Mouse (Mus musculus) R1 (cell line): Measurements from ENCODE around the gene Plch2.

Experiments
- DNase-seq: peaks from one replicate; pipeline ENCODE4 v3.0.0-alpha.2; 2018; ENCODE audit warnings: low read depth, low spot score

Plch2 gene

GRCm38 (mm10) chr4:154986750-154987149 is 69.8 kb downstream of the Plch2 start:
- DNase-seq = no peak

GRCm38 (mm10) chr4:154986096-154986495 is 70.5 kb downstream of the Plch2 start:
- peak; percentile 57 for DNase-seq

- no peak for DNase-seq
Observed at GRCm38 (mm10) chr4:154985151-154985777, 71.3 kb downstream of the Plch2 start.

GRCm38 (mm10) chr4:154983767-154984166 is 72.8 kb downstream of the Plch2 start:
- peak; percentile 25 for DNase-seq

GRCm38 (mm10) chr4:154982247-154983120 is 74.1 kb downstream of the Plch2 start:
- no peak for DNase-seq

- DNase-seq = no peak
Observed at GRCm38 (mm10) chr4:154981530-154981929, 75.1 kb downstream of the Plch2 start.

GRCm38 (mm10) chr4:154981076-154981475 is 75.5 kb downstream of the Plch2 start:
- DNase-seq = no peak

- peak; percentile 81 for DNase-seq
Observed at GRCm38 (mm10) chr4:154980110-154980509, 76.5 kb downstream of the Plch2 start.

GRCm38 (mm10) chr4:154974163-154974611 is 82.4 kb downstream of the Plch2 start:
- DNase-seq = no peak

- no peak for DNase-seq
Observed at GRCm38 (mm10) chr4:154972546-154972945, 84.0 kb downstream of the Plch2 start.

- DNase-seq = peak; percentile 78
Observed at GRCm38 (mm10) chr4:154967173-154967572, 89.4 kb downstream of the Plch2 start.

- DNase-seq = no peak
Observed at GRCm38 (mm10) chr4:154965856-154966255, 90.7 kb downstream of the Plch2 start.

GRCm38 (mm10) chr4:154964581-154965235 is 91.9 kb downstream of the Plch2 start:
- no peak for DNase-seq

GRCm38 (mm10) chr4:154963901-154964580 is 92.5 kb downstream of the Plch2 start, which contains the start of gene Pank4:
Pank4 (plus strand) TSS chr4:154964123.
- DNase-seq = peak; percentile 90

GRCm38 (mm10) chr4:154963190-154963836 is 93.3 kb downstream of the Plch2 start:
- no peak for DNase-seq

GRCm38 (mm10) chr4:154962683-154963082 is 93.9 kb downstream of the Plch2 start:
- DNase-seq = no peak

- no peak for DNase-seq
Observed at GRCm38 (mm10) chr4:154961911-154962310, 94.7 kb downstream of the Plch2 start.

GRCm38 (mm10) chr4:154961226-154961738 is 95.3 kb downstream of the Plch2 start:
- DNase-seq = peak; percentile 75

- peak; percentile 52 for DNase-seq
Observed at GRCm38 (mm10) chr4:154960690-154961225, 95.8 kb downstream of the Plch2 start, which contains the start of gene Hes5. Hes5 (plus strand) TSS chr4:154960923.

GRCm38 (mm10) chr4:154960021-154960689 is 96.4 kb downstream of the Plch2 start:
- DNase-seq = no peak
